Mouse (Mus musculus): ENCODE results near the gene Brix1. TPM values are rescaled to one million over a fixed set of nuclear protein-coding genes. Genes with fewer than 3 reads are reported as not detected.
"Not testable (repeated sequence)": the region's sequence is repeated elsewhere in the genome, so short reads cannot be mapped to it uniquely, and the experiment has no call there.

Brix1 gene
- 71.9 and 73.3 TPM in 2 replicates for polyA plus RNA-seq (2014; fragmentation: Nextera tagmentation; extraction: Ambion mirVana)

- H3K9me3 ChIP-seq (ENCODE audit: control insufficient read depth, low read length) = no peaks in the 10 kb centered on the region
- peak within 1 kb of the TSS; percentile 84 for H3K4me2 ChIP-seq (ENCODE audit: low read length)
- H3K9ac ChIP-seq (replicated peaks; ENCODE audit: low read length) = peak within 1 kb of the TSS; percentile 70
- ATAC-seq (ENCODE audit: low FRiP score, low TSS enrichment) (peak; percentile 99), DNase-seq (peak; percentile 98)
- WGBS = under 1% methylated on average over 58 of the region's 58 CpGs
- H3K27me3 ChIP-seq (ENCODE audit: control insufficient read depth, insufficient read depth, low read length) = no peaks in the 10 kb centered on the region
- H3K36me3 ChIP-seq (ENCODE audit: control insufficient read depth, insufficient read depth, low read length) = peaks cover 34% of the 10 kb centered on the region
- peak within 1 kb of the TSS; percentile 82 for H3K4me3 ChIP-seq (replicated peaks; ENCODE audit: low read depth, low read length)
- H3K4me1 ChIP-seq (ENCODE audit: control insufficient read depth, insufficient read depth, low read length) = peaks cover 13% of the 10 kb centered on the region
- peak within 1 kb of the TSS; percentile 75 for H3K27ac ChIP-seq (replicated peaks; ENCODE audit: low read depth, low read length)
Measured at GRCm38 (mm10) chr15:10485484-10486364, at the start of gene Brix1, which contains the start of gene Rad1. Brix1 (minus strand) TSS chr15:10485947. Rad1 (plus strand) TSS chr15:10486018.

DNA sequence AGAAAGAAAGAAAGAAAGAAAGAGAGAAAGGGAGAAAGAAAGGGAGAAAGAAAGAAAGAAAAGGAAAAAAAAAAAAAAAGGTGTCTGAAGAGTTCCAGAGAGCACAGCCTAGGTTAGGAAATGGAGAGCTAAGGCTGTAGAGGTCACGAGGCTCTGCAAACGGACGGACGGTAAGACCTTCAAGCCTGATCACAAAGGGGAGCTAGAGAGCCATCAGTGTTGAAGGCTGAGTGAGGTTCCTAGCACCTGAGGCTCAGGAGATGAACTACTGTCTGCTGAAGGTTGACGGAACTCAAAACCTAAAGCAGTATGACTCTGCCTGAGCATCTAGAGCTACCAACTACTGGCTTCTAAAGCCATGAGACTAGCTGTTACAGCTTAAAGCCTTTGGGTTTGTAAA, 48.8 kb upstream of the Brix1 start:
- H3K9ac ChIP-seq (replicated peaks; ENCODE audit: low read length) = no peak overlapping the region
- no peaks in the 10 kb centered on the region for H3K9me3 ChIP-seq (ENCODE audit: control insufficient read depth, low read length)
- 88% methylated on average over 5 of the region's 5 CpGs for WGBS
- ATAC-seq (ENCODE audit: low FRiP score, low TSS enrichment) (no peak), DNase-seq (no peak)
- no peak overlapping the region for H3K4me2 ChIP-seq (ENCODE audit: low read length)
- no peaks in the 10 kb centered on the region for H3K4me1 ChIP-seq (ENCODE audit: control insufficient read depth, insufficient read depth, low read length)
- no peak overlapping the region for H3K4me3 ChIP-seq (replicated peaks; ENCODE audit: low read depth, low read length)
- no peaks in the 10 kb centered on the region for H3K36me3 ChIP-seq (ENCODE audit: control insufficient read depth, insufficient read depth, low read length)
- H3K27me3 ChIP-seq (ENCODE audit: control insufficient read depth, insufficient read depth, low read length) = no peaks in the 10 kb centered on the region
- no peak overlapping the region for H3K27ac ChIP-seq (replicated peaks; ENCODE audit: low read depth, low read length)

DNA sequence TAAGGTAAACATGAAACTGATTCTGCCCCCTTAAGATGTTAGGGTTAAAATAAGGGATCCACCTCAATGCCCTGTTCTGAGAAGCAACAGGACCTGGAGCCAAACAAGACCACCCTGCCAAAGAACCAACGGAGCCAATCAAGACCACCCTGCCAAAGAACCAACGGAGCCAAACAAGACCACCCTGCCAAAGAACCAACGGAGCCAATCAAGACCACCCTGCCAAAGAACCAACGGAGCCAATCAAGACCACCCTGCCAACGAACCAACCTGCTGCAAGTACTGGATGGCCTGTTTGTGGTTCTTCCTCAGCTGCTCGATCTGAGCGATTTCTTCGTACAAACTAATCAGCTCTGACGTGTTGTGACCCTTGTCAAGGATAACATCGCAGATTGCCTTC, 47.6 kb upstream of the Brix1 start:
- H3K9me3 ChIP-seq (ENCODE audit: control insufficient read depth, low read length); H3K4me2 ChIP-seq (ENCODE audit: low read length); H3K27me3 ChIP-seq (ENCODE audit: control insufficient read depth, insufficient read depth, low read length); H3K4me3 ChIP-seq (replicated peaks; ENCODE audit: low read depth, low read length); H3K27ac ChIP-seq (replicated peaks; ENCODE audit: low read depth, low read length); H3K4me1 ChIP-seq (ENCODE audit: control insufficient read depth, insufficient read depth, low read length); ATAC-seq (ENCODE audit: low FRiP score, low TSS enrichment); H3K9ac ChIP-seq (replicated peaks; ENCODE audit: low read length); DNase-seq; H3K36me3 ChIP-seq (ENCODE audit: control insufficient read depth, insufficient read depth, low read length): not testable (repeated sequence)
- WGBS = 92% methylated on average over 10 of the region's 10 CpGs

- no peaks in the 10 kb centered on the region for H3K4me1 ChIP-seq (ENCODE audit: control insufficient read depth, insufficient read depth, low read length)
- no peaks in the 10 kb centered on the region for H3K27me3 ChIP-seq (ENCODE audit: control insufficient read depth, insufficient read depth, low read length)
- no peak overlapping the region for H3K4me2 ChIP-seq (ENCODE audit: low read length)
- no peak overlapping the region for H3K4me3 ChIP-seq (replicated peaks; ENCODE audit: low read depth, low read length)
- no peak for DNase-seq
- H3K36me3 ChIP-seq (ENCODE audit: control insufficient read depth, insufficient read depth, low read length) = no peaks in the 10 kb centered on the region
- H3K27ac ChIP-seq (replicated peaks; ENCODE audit: low read depth, low read length) = no peak overlapping the region
- ATAC-seq (ENCODE audit: low FRiP score, low TSS enrichment) = no peak
- WGBS = 81% methylated on average over 4 of the region's 4 CpGs
- H3K9me3 ChIP-seq (ENCODE audit: control insufficient read depth, low read length) = no peaks in the 10 kb centered on the region
- no peak overlapping the region for H3K9ac ChIP-seq (replicated peaks; ENCODE audit: low read length)
Measured at GRCm38 (mm10) chr15:10531352-10531751, 45.6 kb upstream of the Brix1 start.

GRCm38 (mm10) chr15:10525896-10526295, 40.1 kb upstream of the Brix1 start:
- no peak overlapping the region for H3K4me3 ChIP-seq (replicated peaks; ENCODE audit: low read depth, low read length)
- no peaks in the 10 kb centered on the region for H3K27me3 ChIP-seq (ENCODE audit: control insufficient read depth, insufficient read depth, low read length)
- no peak overlapping the region for H3K4me2 ChIP-seq (ENCODE audit: low read length)
- ATAC-seq (ENCODE audit: low FRiP score, low TSS enrichment) = no peak
- no peaks in the 10 kb centered on the region for H3K36me3 ChIP-seq (ENCODE audit: control insufficient read depth, insufficient read depth, low read length)
- DNase-seq = no peak
- no peak overlapping the region for H3K9ac ChIP-seq (replicated peaks; ENCODE audit: low read length)
- WGBS = 85% methylated on average over 1 of the region's 1 CpGs
- H3K4me1 ChIP-seq (ENCODE audit: control insufficient read depth, insufficient read depth, low read length) = no peaks in the 10 kb centered on the region
- H3K27ac ChIP-seq (replicated peaks; ENCODE audit: low read depth, low read length) = no peak overlapping the region
- no peaks in the 10 kb centered on the region for H3K9me3 ChIP-seq (ENCODE audit: control insufficient read depth, low read length)

DNA sequence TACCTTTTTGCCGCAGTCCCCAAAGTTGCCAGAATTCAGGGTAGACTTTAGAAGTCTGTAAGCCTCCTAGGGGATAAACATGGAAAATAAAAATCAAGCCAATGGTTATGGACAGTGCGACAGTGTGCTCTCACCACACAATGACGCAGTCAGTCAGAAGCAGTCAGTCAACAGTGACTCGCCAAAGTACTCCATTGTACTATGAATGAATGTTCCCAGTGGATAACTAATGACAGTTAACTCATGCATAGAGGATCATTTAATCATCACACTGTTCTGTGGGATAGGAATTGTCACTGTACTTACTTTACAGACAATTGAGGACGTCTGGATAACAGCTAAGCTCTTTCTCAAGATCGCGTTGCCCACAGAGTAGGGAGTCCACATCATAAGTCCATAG, 29.4 kb upstream of the Brix1 start:
- DNase-seq (no peak), ATAC-seq (ENCODE audit: low FRiP score, low TSS enrichment) (no peak)
- Histone ChIP-seq H3K36me3 (ENCODE audit: control insufficient read depth, insufficient read depth, low read length) (no peaks in the 10 kb centered on the region), H3K4me1 (ENCODE audit: control insufficient read depth, insufficient read depth, low read length) (no peaks in the 10 kb centered on the region), H3K9ac (replicated peaks; ENCODE audit: low read length) (no peak overlapping the region), H3K27me3 (ENCODE audit: control insufficient read depth, insufficient read depth, low read length) (no peaks in the 10 kb centered on the region), H3K9me3 (ENCODE audit: control insufficient read depth, low read length) (no peaks in the 10 kb centered on the region), H3K27ac (replicated peaks; ENCODE audit: low read depth, low read length) (no peak overlapping the region), H3K4me2 (ENCODE audit: low read length) (no peak overlapping the region), H3K4me3 (replicated peaks; ENCODE audit: low read depth, low read length) (no peak overlapping the region)
- WGBS = 74% methylated on average over 7 of the region's 7 CpGs

DNA sequence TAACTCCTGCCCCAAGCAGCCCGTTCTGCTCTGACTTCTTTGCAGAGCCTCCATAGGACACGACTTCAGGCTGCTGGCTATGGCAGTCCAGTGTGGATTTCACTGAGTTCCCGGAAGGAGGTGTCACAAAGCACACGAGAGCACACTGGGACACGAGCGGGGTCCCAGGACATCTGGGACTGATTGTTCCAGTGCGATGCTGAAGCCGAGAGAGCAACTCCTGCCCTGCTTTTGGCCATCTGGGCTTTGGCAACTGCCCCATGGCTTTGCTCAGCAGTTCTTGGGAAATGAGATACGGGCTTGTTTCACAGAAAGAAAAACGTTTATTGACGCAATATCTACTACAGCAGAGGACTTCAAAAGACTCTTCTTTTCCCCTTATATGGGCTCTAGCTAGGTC, 20.4 kb upstream of the Brix1 start:
- Histone ChIP-seq H3K4me3 (replicated peaks; ENCODE audit: low read depth, low read length) (no peak overlapping the region), H3K4me2 (ENCODE audit: low read length) (no peak overlapping the region), H3K27ac (replicated peaks; ENCODE audit: low read depth, low read length) (no peak overlapping the region), H3K9me3 (ENCODE audit: control insufficient read depth, low read length) (no peaks in the 10 kb centered on the region), H3K9ac (replicated peaks; ENCODE audit: low read length) (no peak overlapping the region), H3K4me1 (ENCODE audit: control insufficient read depth, insufficient read depth, low read length) (no peaks in the 10 kb centered on the region), H3K36me3 (ENCODE audit: control insufficient read depth, insufficient read depth, low read length) (no peaks in the 10 kb centered on the region), H3K27me3 (ENCODE audit: control insufficient read depth, insufficient read depth, low read length) (no peaks in the 10 kb centered on the region)
- ATAC-seq (ENCODE audit: low FRiP score, low TSS enrichment) = no peak
- no peak for DNase-seq
- WGBS = 83% methylated on average over 11 of the region's 11 CpGs

DNA sequence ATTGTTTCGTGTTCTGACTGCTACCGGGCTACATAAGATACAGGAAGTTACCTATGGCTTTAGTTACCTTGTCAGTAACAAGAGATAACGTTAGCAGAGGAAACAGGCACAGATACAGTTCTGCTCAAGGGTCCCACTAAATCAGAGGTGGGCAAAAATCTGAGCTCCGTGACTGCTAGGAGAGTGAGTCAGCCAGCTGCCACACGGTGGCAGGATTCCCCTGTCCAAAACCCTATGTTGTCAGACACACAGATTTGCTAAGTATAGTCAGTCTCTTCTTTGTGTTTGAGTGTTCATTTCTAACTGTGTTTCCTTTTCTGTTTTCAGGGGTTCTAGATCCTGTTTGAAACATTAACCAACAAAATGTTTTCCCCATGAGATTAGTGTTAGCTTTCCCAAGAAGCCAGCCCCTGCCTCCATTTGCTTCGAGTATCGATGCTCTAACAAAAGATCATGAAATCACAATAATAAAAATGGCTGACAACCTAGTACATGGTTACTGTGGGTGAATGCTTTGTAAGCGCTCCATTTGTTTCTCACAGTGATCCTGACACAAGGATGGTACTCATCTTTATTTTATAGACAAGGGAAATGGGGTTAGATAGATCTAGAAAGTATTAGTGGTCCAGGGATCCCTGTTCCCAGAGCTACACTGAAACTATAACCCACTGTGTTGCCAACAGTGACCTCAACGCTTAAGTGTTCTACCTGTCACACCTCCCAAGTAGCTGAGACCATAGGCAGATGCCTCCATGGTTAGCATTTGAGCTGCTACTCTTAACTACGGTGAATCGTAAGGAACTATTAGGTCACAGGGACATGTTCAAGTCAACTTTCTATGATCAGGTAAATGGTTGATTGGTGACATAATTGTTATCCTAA, 15.3 kb upstream of the Brix1 start:
- Histone ChIP-seq H3K27me3 (ENCODE audit: control insufficient read depth, insufficient read depth, low read length) (no peaks in the 10 kb centered on the region), H3K9ac (replicated peaks; ENCODE audit: low read length) (no peak overlapping the region), H3K9me3 (ENCODE audit: control insufficient read depth, low read length) (no peaks in the 10 kb centered on the region), H3K4me3 (replicated peaks; ENCODE audit: low read depth, low read length) (no peak overlapping the region), H3K36me3 (ENCODE audit: control insufficient read depth, insufficient read depth, low read length) (peaks cover 3% of the 10 kb centered on the region; the same call in 1 of the 2 replicates), H3K4me2 (ENCODE audit: low read length) (no peak overlapping the region), H3K27ac (replicated peaks; ENCODE audit: low read depth, low read length) (no peak overlapping the region), H3K4me1 (ENCODE audit: control insufficient read depth, insufficient read depth, low read length) (no peaks in the 10 kb centered on the region)
- 58% methylated on average over 11 of the region's 11 CpGs for WGBS
- ATAC-seq (ENCODE audit: low FRiP score, low TSS enrichment) = peak; percentile 83; the same call in 1 of the 2 replicates
- DNase-seq = peak; percentile 88
